Mouse (Mus musculus): ENCODE measurements around the gene Eno3. TPM values are rescaled to one million over a fixed set of nuclear protein-coding genes. Genes with fewer than 3 reads are reported as not detected.
A peak's percentile ranks its signal among the peaks of the same experiment; 100 is the strongest.

The Eno3 gene
- total and polyA plus RNA-seq, 2 experiments from 2014 or later = 1,204 to 1,376 TPM

GRCm38 (mm10) chr11:70670483-70670882 lies 13.5 kb downstream of the Eno3 start:
- peaks cover 7% of the 10 kb centered on the region for H3K4me1 ChIP-seq (ENCODE audit: control insufficient read depth, insufficient read depth)
- peak overlapping the region; percentile 97 for H3K27ac ChIP-seq (ENCODE audit: low read depth)
- peak overlapping the region; percentile 74 for H3K4me3 ChIP-seq (ENCODE audit: low read depth, low read length)
- TF ChIP-seq EP300 (IDR thresholded peaks at IDR 0.05; ENCODE audit: low read depth) (no peak), CTCF (IDR thresholded peaks at IDR 0.05; ENCODE audit: low read depth) (no peak)
- WGBS = 48% methylated on average over 14 of the region's 14 CpGs
- peak overlapping the region; percentile 91 for H3K4me2 ChIP-seq (ENCODE audit: low read depth, low read length)
- H3K9me3 ChIP-seq (replicated peaks; ENCODE audit: control insufficient read depth, low read length) = no peaks in the 10 kb centered on the region
- H3K36me3 ChIP-seq (replicated peaks; ENCODE audit: control insufficient read depth, insufficient read depth, low read length) = peaks cover 29% of the 10 kb centered on the region
- DNase-seq (ENCODE audit: low spot score) = no peak
- H3K9ac ChIP-seq (replicated peaks; ENCODE audit: low read depth, low read length) = no peak overlapping the region
- no peaks in the 10 kb centered on the region for H3K27me3 ChIP-seq (ENCODE audit: control insufficient read depth, insufficient read depth, low read length)
- no peak for ATAC-seq (ENCODE audit: insufficient read depth, low read depth)

- no peak overlapping the region for H3K4me2 ChIP-seq (ENCODE audit: low read depth, low read length)
- no peak overlapping the region for H3K4me3 ChIP-seq (ENCODE audit: low read depth, low read length)
- 79% methylated on average over 16 of the region's 16 CpGs for WGBS
- no peak for TF ChIP-seq EP300 (IDR thresholded peaks at IDR 0.05; ENCODE audit: low read depth)
- TF ChIP-seq CTCF (IDR thresholded peaks at IDR 0.05; ENCODE audit: low read depth) = no peak
- H3K4me1 ChIP-seq (ENCODE audit: control insufficient read depth, insufficient read depth) = peaks cover 11% of the 10 kb centered on the region
- no peak overlapping the region for H3K9ac ChIP-seq (replicated peaks; ENCODE audit: low read depth, low read length)
- peaks cover 30% of the 10 kb centered on the region for H3K36me3 ChIP-seq (replicated peaks; ENCODE audit: control insufficient read depth, insufficient read depth, low read length)
- H3K9me3 ChIP-seq (replicated peaks; ENCODE audit: control insufficient read depth, low read length) = no peaks in the 10 kb centered on the region
- ATAC-seq (ENCODE audit: insufficient read depth, low read depth) (no peak), DNase-seq (ENCODE audit: low spot score) (no peak)
- no peak overlapping the region for H3K27ac ChIP-seq (ENCODE audit: low read depth)
- no peaks in the 10 kb centered on the region for H3K27me3 ChIP-seq (ENCODE audit: control insufficient read depth, insufficient read depth, low read length)
Observed at GRCm38 (mm10) chr11:70671333-70672047, 14.5 kb downstream of the Eno3 start.

GRCm38 (mm10) chr11:70674014-70674413 lies 17.0 kb downstream of the Eno3 start:
- 80% methylated on average over 6 of the region's 6 CpGs for WGBS
- Histone ChIP-seq H3K4me2 (ENCODE audit: low read depth, low read length) (no peak overlapping the region), H3K36me3 (replicated peaks; ENCODE audit: control insufficient read depth, insufficient read depth, low read length) (peaks cover 46% of the 10 kb centered on the region), H3K27me3 (ENCODE audit: control insufficient read depth, insufficient read depth, low read length) (no peaks in the 10 kb centered on the region), H3K27ac (ENCODE audit: low read depth) (no peak overlapping the region), H3K9me3 (replicated peaks; ENCODE audit: control insufficient read depth, low read length) (no peaks in the 10 kb centered on the region), H3K4me1 (ENCODE audit: control insufficient read depth, insufficient read depth) (0 out of 2 replicates have a peak, but pooled peaks cover 3% of the 10 kb centered on the region), H3K9ac (replicated peaks; ENCODE audit: low read depth, low read length) (no peak overlapping the region), H3K4me3 (ENCODE audit: low read depth, low read length) (no peak overlapping the region)
- TF ChIP-seq CTCF (IDR thresholded peaks at IDR 0.05; ENCODE audit: low read depth) = no peak
- TF ChIP-seq EP300 (IDR thresholded peaks at IDR 0.05; ENCODE audit: low read depth) = no peak
- DNase-seq (ENCODE audit: low spot score) = no peak
- no peak for ATAC-seq (ENCODE audit: insufficient read depth, low read depth)

GRCm38 (mm10) chr11:70674501-70674900 lies 17.5 kb downstream of the Eno3 start:
- no peak overlapping the region for H3K4me2 ChIP-seq (ENCODE audit: low read depth, low read length)
- TF ChIP-seq CTCF (IDR thresholded peaks at IDR 0.05; ENCODE audit: low read depth) = no peak
- TF ChIP-seq EP300 (IDR thresholded peaks at IDR 0.05; ENCODE audit: low read depth) = no peak
- ATAC-seq (ENCODE audit: insufficient read depth, low read depth) (no peak), DNase-seq (ENCODE audit: low spot score) (no peak)
- no peak overlapping the region for H3K27ac ChIP-seq (ENCODE audit: low read depth)
- 0 out of 2 replicates have a peak, but pooled peaks cover 3% of the 10 kb centered on the region for H3K4me1 ChIP-seq (ENCODE audit: control insufficient read depth, insufficient read depth)
- no peak overlapping the region for H3K4me3 ChIP-seq (ENCODE audit: low read depth, low read length)
- H3K9me3 ChIP-seq (replicated peaks; ENCODE audit: control insufficient read depth, low read length) = no peaks in the 10 kb centered on the region
- WGBS = 70% methylated on average over 11 of the region's 11 CpGs
- H3K27me3 ChIP-seq (ENCODE audit: control insufficient read depth, insufficient read depth, low read length) = no peaks in the 10 kb centered on the region
- H3K9ac ChIP-seq (replicated peaks; ENCODE audit: low read depth, low read length) = no peak overlapping the region
- H3K36me3 ChIP-seq (replicated peaks; ENCODE audit: control insufficient read depth, insufficient read depth, low read length) = peaks cover 51% of the 10 kb centered on the region

- Histone ChIP-seq H3K4me2 (ENCODE audit: low read depth, low read length) (no peak overlapping the region), H3K4me3 (ENCODE audit: low read depth, low read length) (no peak overlapping the region), H3K36me3 (replicated peaks; ENCODE audit: control insufficient read depth, insufficient read depth, low read length) (peaks cover 74% of the 10 kb centered on the region), H3K27me3 (ENCODE audit: control insufficient read depth, insufficient read depth, low read length) (no peaks in the 10 kb centered on the region), H3K9ac (replicated peaks; ENCODE audit: low read depth, low read length) (no peak overlapping the region), H3K27ac (ENCODE audit: low read depth) (no peak overlapping the region), H3K9me3 (replicated peaks; ENCODE audit: control insufficient read depth, low read length) (no peaks in the 10 kb centered on the region), H3K4me1 (ENCODE audit: control insufficient read depth, insufficient read depth) (peaks cover 8% of the 10 kb centered on the region)
- 81% methylated on average over 9 of the region's 9 CpGs for WGBS
- TF ChIP-seq CTCF (IDR thresholded peaks at IDR 0.05; ENCODE audit: low read depth) = no peak
- TF ChIP-seq EP300 (IDR thresholded peaks at IDR 0.05; ENCODE audit: low read depth) = no peak
- no peak for DNase-seq (ENCODE audit: low spot score)
- no peak for ATAC-seq (ENCODE audit: insufficient read depth, low read depth)
Observed at GRCm38 (mm10) chr11:70678092-70678491, 21.1 kb downstream of the Eno3 start.

- H3K4me1 ChIP-seq (ENCODE audit: control insufficient read depth, insufficient read depth) = peaks cover 8% of the 10 kb centered on the region
- H3K4me3 ChIP-seq (ENCODE audit: low read depth, low read length) = no peak overlapping the region
- no peak overlapping the region for H3K9ac ChIP-seq (replicated peaks; ENCODE audit: low read depth, low read length)
- ATAC-seq (ENCODE audit: insufficient read depth, low read depth) (no peak), DNase-seq (ENCODE audit: low spot score) (no peak)
- no peak overlapping the region for H3K4me2 ChIP-seq (ENCODE audit: low read depth, low read length)
- 90% methylated on average over 2 of the region's 2 CpGs for WGBS
- peaks cover 78% of the 10 kb centered on the region for H3K36me3 ChIP-seq (replicated peaks; ENCODE audit: control insufficient read depth, insufficient read depth, low read length)
- H3K27me3 ChIP-seq (ENCODE audit: control insufficient read depth, insufficient read depth, low read length) = no peaks in the 10 kb centered on the region
- H3K27ac ChIP-seq (ENCODE audit: low read depth) = no peak overlapping the region
- TF ChIP-seq EP300 (IDR thresholded peaks at IDR 0.05; ENCODE audit: low read depth) = no peak
- no peak for TF ChIP-seq CTCF (IDR thresholded peaks at IDR 0.05; ENCODE audit: low read depth)
- H3K9me3 ChIP-seq (replicated peaks; ENCODE audit: control insufficient read depth, low read length) = no peaks in the 10 kb centered on the region
Observed at GRCm38 (mm10) chr11:70678576-70678975, 21.6 kb downstream of the Eno3 start.
